Mouse (Mus musculus) spleen, adult 2 months (tissue): ENCODE data around the gene Gm9913. TPM values are rescaled to one million over a fixed set of nuclear protein-coding genes. Genes with fewer than 3 reads are reported as not detected.

Experiments used
- DNase-seq, 2 experiments: peaks; one replicate each; pipeline versions ENCODE4 v3.0.0 to v3.0.0-alpha.2; 2012 to 2021; ENCODE audit warnings: low spot score in 2 of 2, low read depth in 1 of 2
- H3K27ac ChIP-seq: fragments of 200-500 bp; 2 replicates; pipeline ENCODE4 v1.5.1; 2012; ENCODE audit warnings: low read length, inconsistent platforms; ENCODE audit not compliant: insufficient read depth
- H3K27me3 ChIP-seq: fragments of 200-500 bp; 2 replicates; pipeline ENCODE4 v1.6.1; 2012; ENCODE audit warnings: mild to moderate bottlenecking, moderate library complexity, low read length, inconsistent platforms; ENCODE audit not compliant: control insufficient read depth, insufficient read depth
- H3K36me3 ChIP-seq: fragments of 200-500 bp; 2 replicates; pipeline ENCODE4 v1.6.1; 2012; ENCODE audit warnings: mild to moderate bottlenecking, low read length, inconsistent platforms; ENCODE audit not compliant: control insufficient read depth, insufficient read depth
- H3K4me1 ChIP-seq: fragments of 200-500 bp; 2 replicates; pipeline ENCODE4 v1.6.1; 2011; ENCODE audit warnings: inconsistent platforms; ENCODE audit not compliant: control insufficient read depth, insufficient read depth, insufficient read length
- H3K4me3 ChIP-seq: fragments of 200-500 bp; 2 replicates; pipeline ENCODE4 v1.5.1; 2011; ENCODE audit warnings: mild to moderate bottlenecking, inconsistent platforms; ENCODE audit not compliant: insufficient read depth, insufficient read length; ENCODE audit errors: extremely low read depth
- CTCF ChIP-seq: fragments of 200-500 bp; IDR thresholded peaks from 2 replicates; pipeline ENCODE4 v1.5.1; 2011; ENCODE audit warnings: mild to moderate bottlenecking, inconsistent platforms; ENCODE audit not compliant: insufficient read depth, insufficient read length, insufficient replicate concordance; ENCODE audit errors: extremely low read depth
- POLR2A ChIP-seq: fragments of 200-500 bp; IDR thresholded peaks from 2 replicates; pipeline ENCODE4 v1.6.1; 2011; ENCODE audit warnings: low read depth, low read length, inconsistent platforms
- WGBS: fragments of 180-500 bp; shearing (Covaris S2); methylation state at CpG from one replicate; pipeline ENCODE4 v1.1.7; 2018; 5-methylcytosine and 5-hydroxymethylcytosine counted together
- polyA plus RNA-seq: library from polyadenylated mRNA; depleted of rRNA; stranded (reverse); fragments of >200 nt; gene quantifications from 2 replicates; pipeline ENCODE4 v1.2.3, GENCODE M21; 2012

The Gm9913 gene
- polyA plus RNA-seq, 1 experiment = 0.04 TPM

DNA sequence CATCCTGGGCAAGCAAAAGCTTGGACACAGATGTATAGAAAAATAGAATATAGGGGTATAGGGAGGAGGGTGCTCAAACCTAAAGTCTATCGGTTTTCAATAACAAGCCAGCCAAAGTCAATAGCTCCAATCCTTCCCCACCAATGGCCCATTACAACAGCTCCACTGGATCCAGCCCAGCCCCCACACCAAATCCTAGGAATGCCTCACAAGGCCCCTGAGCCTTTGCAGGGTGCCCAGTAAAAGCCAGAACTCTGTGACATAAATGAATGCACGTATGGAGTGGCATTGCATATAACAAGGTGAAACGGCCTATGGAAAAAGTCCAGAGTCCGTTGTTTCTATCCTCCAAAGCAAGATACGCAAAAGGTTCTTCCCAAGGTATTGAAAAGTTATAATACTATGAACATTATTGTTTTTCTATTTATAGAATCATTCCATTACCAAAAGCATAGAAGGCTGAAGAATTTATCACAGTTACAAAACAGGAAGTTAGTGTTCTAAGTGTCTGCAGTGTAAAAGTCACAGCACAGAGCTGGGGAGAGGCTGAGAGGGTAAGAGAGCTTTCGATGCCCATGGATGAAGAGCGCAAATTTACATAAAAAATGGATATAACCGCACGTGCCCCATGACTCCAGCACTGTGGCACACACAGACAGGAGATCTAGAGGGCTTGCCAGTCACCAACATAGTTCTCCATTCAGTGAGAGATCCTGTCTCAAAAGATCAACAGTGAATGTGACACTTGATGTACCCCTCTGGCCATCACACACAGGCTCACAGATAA is 23.2 kb upstream of the Gm9913 start:
- TF ChIP-seq CTCF (no peak), POLR2A (no peak)
- Histone ChIP-seq H3K36me3 (no peaks in the 10 kb centered on the region), H3K4me1 (no peaks in the 10 kb centered on the region; the same call in 1 of the 2 replicates), H3K27ac (no peak overlapping the region), H3K27me3 (no peaks in the 10 kb centered on the region), H3K4me3 (no peak overlapping the region)
- 66% methylated on average over 9 of the region's 9 CpGs for WGBS
- no peak for DNase-seq

DNA sequence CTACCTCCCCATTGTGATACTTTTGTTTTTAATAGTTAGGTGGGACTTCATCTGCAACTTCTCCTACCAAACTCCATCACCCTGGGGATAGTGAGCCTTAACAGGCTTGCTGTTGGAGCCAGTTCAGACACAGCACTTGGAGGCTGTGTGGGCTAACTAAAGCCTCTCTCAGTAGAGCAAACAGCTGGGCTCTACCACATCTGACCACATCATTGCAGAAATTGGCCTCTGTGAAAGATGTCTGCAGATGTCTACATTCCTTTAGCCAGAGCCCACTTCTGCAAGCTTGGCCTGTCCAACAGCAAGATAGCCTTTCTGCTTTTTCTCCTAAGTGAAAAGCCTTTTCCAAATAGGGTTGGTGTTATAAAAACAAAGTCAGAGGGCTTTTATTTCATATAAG is 20.7 kb upstream of the Gm9913 start:
- Histone ChIP-seq H3K36me3 (no peaks in the 10 kb centered on the region), H3K4me1 (no peaks in the 10 kb centered on the region; the same call in 1 of the 2 replicates), H3K4me3 (no peak overlapping the region), H3K27me3 (no peaks in the 10 kb centered on the region), H3K27ac (no peak overlapping the region)
- DNase-seq = no peak
- no peak for TF ChIP-seq POLR2A
- no peak for TF ChIP-seq CTCF

DNA sequence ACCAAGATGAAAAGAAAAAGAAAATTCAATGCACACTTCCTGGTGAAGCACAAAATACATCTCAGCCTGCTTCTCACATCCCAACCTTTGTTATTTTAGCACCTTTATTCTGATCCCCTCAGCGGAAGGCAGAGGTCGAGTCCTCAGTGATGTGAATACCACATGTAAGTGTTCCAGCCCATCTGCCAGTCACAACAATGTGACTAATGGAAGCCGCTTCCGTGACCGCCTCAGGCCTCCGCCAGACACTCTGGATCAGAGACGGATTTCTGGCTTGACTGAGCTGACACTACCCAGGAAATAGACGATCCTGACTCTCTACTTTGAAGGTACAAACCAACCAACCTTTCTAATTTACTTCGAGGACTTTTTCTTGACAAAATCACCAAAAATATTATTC is 20.0 kb upstream of the Gm9913 start:
- H3K27me3 ChIP-seq = no peaks in the 10 kb centered on the region
- H3K4me1 ChIP-seq = no peaks in the 10 kb centered on the region; the same call in 1 of the 2 replicates
- DNase-seq = no peak
- no peak overlapping the region for H3K4me3 ChIP-seq
- H3K36me3 ChIP-seq = no peaks in the 10 kb centered on the region
- H3K27ac ChIP-seq = no peak overlapping the region
- WGBS = 87% methylated on average over 9 of the region's 9 CpGs
- no peak for TF ChIP-seq POLR2A
- no peak for TF ChIP-seq CTCF

DNA sequence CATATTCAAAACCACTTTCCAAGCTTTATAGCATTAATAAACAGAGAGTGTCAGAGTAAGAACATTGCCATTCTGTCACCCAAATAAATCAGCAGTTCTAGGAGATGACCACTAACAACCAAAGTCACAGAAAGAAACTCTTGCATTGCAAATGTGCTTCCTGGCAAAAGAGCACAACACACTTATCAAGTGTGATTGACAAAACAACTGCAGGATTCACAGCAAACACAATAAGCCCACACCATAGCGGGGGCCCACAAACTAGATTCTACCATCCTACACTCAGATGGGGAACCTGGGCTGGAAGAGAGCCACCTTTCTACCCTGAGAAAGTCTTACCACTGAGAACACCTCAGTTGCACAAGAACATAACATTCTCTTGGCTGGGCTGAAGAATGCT is 14.9 kb upstream of the Gm9913 start:
- 92% methylated on average over 1 of the region's 1 CpGs for WGBS
- Histone ChIP-seq H3K4me3 (no peak overlapping the region), H3K4me1 (no peaks in the 10 kb centered on the region), H3K27me3 (no peaks in the 10 kb centered on the region), H3K27ac (no peak overlapping the region), H3K36me3 (no peaks in the 10 kb centered on the region)
- TF ChIP-seq CTCF (no peak), POLR2A (no peak)
- no peak for DNase-seq

DNA sequence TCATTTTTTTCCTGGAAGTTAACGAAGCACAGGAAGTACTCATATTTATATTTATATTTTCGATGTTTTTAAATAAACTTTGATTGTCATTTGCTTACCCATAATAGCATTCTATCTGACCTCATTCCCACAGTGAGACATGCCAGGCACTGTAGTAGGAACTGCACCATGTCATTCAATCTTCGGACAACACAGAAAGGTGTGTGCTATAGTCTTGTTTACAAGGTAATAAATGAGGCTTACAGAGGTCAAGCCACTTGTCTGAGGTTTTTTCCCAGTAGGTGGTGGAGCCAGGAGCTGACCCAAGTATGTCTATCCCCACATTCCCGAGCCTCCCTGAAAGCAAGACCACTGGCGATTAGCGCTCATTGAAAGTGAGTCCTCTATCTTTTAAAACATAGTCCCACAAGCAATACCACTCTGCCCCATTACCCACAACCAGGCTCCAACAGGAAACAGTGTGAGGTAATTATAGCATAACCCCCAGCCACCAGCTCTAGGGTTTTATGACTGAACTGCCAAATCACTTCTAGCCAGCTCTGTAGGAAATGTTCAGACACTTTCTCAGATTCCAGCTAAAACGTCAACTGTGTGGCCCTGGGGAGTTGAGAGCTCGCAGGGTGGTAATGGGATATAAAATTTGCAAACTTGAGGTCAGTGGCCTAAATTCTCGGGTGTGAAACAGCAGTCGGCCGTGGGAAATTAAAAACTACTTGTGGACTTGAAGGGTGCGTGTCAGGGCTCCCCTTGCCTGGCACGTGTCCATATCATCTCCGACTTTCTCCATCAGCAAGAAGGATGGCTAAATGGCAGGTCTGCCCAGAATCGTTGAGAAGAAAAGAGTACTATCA is 12.6 kb upstream of the Gm9913 start:
- H3K27ac ChIP-seq = no peak overlapping the region
- no peaks in the 10 kb centered on the region for H3K27me3 ChIP-seq
- no peak for DNase-seq
- H3K4me1 ChIP-seq = no peaks in the 10 kb centered on the region
- no peak overlapping the region for H3K4me3 ChIP-seq
- WGBS = 21% methylated on average over 15 of the region's 15 CpGs
- TF ChIP-seq CTCF (no peak), POLR2A (no peak)
- H3K36me3 ChIP-seq = no peaks in the 10 kb centered on the region

DNA sequence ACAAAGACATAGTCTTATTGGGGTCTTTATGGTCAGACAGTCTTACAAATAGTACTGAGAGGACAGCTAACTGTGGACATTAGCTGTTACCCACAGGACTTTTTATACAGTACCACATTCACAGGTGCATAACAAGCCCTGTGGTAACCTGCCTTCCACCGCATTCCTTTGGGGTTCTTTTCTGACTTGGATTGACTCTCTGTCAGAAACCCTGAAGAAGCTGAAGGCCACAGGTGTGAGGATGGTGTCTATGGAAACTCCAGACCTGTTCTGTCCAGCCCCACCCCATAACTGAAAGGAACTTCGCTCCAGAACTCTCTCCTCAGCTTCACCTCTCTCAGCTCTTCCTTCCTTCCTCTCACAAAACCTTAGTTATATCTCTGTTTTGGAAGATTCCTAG is 10.6 kb upstream of the Gm9913 start:
- TF ChIP-seq CTCF = no peak
- WGBS = 90% methylated on average over 2 of the region's 2 CpGs
- H3K27me3 ChIP-seq = no peaks in the 10 kb centered on the region
- no peaks in the 10 kb centered on the region for H3K4me1 ChIP-seq
- H3K36me3 ChIP-seq = no peaks in the 10 kb centered on the region
- H3K4me3 ChIP-seq = no peak overlapping the region
- DNase-seq = no peak
- no peak overlapping the region for H3K27ac ChIP-seq
